Mouse (Mus musculus) right cerebral cortex, postnatal 4 days (tissue): ENCODE measurements around the gene Trpv5.

Experiments
- DNase-seq: peaks from one replicate; pipeline ENCODE4 v3.0.0-alpha.2; 2022

Gene Trpv5

DNA sequence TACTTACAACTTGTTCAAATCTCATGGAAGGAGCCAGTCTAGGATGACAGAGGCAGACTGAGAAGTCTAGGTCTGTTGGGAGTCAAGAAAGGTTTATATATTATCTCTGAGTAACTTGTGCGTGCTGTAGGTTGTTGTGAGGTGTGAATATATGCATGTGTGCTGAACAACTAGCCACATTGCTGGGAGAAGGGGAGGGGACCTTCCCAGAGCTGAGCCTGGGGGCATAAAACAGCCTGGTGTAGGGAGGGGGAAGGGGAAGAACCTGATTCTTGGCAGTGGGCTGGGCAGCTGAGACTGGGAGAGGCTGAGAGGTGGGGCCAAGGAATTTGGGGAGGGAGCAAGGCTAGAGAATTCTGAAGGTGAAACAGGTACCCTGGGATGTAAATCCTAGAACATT lies at the start of gene Trpv5:
Gene Trpv5, minus strand, starts transcription at position 101 of the 400 bp plus-strand sequence.
- no peak for DNase-seq

DNA sequence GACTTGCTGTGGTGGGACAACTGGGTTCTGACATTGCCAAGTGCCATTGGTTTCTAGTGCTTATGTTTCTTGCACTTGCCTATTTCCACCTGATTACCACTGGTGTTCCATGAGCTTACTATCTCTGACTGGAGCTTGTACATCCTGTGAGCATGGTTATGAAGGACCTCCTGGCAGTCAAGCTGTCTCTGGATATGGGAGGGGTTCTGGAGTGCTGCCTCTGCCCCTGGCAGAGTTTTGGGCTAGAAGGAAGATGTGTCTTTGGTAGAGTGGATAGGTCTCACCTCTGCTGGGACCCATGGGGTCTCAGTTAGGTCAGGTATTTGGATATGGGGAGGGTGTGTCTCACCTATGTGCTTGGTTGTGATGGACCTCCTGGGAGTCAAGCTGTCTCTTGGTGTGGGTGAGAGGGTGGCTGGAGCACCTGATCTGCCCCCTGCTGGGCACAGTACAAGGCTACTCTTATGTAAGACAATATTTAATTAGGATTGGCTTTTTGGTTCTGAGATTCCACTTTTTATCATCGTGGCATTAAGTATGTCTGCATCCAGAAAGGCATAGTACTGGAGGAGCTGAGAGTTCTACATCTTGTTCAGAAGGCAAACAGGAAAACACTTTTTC lies 47.5 kb upstream of the Trpv5 start:
- no peak for DNase-seq

DNA sequence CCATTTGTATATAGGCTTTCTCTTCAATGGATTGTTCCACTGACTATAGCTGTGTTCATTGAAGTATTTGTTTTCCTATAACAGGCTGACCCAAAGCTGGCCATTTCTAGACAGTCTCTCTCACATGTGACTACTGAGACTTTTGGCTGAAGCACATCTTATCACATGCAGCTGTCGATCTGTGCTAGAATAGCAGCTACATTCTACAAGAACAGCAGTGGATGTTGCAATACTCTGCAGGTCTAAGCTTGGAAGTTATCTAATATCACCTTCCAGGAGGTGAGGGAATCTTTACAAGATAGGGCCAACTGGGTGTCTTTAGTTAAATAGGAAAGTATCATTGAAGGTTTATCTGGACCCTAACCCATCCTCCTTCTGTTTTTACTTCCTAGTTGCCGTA lies 40.9 kb upstream of the Trpv5 start:
- no peak for DNase-seq

DNA sequence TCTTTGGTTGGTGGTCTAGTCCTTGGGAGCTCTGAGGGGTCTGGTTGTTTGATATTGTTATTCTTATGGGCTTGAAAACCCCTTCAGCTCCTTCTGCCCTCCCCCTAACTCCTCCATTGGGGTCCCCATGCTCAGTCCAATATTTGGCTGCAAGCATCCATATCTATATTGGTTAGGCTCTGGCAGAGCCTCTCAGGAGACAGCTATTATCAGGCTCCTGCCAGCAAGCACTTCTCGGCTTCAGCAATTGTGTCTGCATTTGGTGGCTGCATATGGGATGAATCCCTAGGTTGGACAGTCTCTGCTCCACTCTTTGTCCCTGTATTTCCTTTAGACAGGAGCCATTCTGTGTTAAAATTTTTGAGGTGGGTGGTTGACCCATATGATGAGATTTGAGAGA lies 29.7 kb upstream of the Trpv5 start:
- DNase-seq: no peak

DNA sequence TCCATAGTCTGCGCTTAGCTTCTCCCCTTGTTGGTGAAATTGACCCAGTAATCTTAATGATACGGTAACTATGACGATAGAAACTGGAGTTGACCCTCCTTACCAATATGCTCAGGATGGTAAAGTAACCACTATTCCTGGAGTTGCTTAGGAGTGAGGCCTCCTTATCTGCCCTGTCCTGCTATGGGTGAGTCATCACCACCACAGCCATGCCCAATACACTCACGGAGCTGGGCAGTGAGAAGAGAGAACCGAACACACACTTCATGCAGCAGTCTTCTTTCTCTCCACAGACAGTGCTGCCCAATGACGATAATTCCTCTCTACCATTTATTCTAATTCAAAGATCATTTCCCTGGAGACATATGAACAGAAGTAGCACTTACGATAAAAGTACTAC lies 25.7 kb upstream of the Trpv5 start:
- no peak for DNase-seq

DNA sequence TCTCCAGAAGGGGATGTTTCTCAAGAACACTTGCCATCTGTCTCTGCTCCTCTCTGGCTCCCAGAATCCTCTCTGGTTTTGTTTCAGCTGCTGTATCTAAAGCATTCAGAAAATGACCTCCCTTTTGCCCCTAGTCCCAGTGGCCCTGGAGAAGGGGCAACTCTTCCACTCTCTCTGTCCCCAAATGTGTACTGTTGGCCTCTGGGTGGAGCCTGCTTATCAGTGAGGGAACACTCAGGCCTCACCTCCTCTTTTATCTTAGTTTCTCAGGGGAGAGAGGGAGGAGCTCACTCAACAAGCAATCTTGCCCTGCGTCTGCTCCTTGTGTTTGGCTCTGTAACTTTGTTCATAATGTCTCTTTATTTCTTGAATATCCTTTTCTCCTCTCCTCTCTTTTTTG lies 23.6 kb upstream of the Trpv5 start, which contains the start of gene Kel:
Gene Kel, minus strand, starts transcription at position 217 of the 400 bp plus-strand sequence.
- DNase-seq: no peak

DNA sequence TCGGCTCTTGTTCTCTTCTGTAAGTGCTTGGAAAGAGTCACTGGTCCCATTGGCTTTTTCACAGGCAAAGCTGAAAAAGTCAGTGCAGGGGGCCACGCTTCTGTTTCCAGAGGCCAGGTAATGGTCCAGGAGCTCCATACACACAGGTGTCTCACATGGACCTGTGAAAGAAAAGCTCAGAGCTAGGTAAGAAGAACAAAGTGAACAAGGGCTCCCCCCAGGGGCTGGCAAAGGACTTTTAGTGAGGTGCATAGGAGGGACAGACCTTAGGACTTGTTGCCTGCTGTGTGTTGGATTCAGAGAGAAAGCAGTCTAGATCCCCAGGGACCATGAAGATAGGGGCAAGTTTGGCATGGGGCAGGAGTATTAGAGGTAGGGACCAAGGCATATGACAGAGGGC lies 22.4 kb upstream of the Trpv5 start:
- DNase-seq: no peak

DNA sequence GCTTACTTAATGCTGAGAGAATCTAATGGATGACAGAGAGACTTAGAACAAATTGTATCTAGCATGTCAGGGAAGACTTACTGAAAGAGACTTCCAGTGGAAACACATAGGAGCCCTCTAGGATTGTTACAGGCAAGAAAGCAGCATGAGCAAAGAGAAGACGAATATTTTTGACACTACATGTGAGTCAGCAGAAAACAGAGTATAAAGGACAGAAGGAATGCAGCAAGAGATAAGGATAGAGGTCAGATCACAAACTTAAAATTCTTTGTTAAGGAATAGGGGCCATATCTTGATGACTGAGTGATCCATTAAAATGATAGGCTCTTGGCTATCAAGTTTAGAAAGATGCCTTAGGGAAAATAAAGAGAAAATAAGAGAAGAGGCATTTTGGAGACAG lies 20.7 kb upstream of the Trpv5 start:
- DNase-seq: no peak

DNA sequence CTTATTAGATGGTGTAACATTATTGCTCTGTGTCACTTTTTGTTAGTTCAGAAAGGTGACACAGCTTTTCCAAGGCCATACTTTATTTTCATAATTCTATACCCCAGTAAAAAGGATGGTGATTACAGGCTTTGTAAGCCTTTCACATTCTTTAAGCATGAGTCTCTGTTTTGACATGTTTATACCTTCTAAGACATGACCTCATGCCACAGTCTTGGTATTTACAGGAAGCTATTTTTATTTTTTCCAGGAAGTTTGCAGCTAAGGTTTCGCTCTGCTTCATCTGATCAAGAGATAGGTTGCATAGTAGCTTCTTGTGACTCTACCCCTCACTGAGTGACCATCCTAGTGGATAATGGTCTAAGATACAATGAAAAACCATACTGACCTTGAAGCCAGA lies 13.8 kb upstream of the Trpv5 start:
- DNase-seq: no peak

DNA sequence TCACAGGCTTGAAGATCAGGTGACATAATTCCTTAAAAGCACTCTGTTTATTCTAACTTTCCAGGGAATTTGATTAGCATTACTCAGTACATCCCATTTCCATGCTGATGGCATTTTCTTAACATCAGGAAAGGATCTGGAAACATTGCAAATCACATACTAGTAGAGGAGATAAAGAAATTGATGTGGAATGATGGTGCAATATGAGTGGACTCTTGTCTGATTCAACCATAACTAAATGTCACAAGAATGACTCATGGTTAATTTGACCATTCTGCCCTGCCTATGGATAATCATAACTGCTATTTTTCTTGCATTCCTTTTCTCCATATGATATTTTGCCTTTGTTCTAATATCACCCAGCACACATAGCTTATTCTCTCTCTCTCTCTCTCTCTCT lies 11.6 kb upstream of the Trpv5 start:
- no peak for DNase-seq

DNA sequence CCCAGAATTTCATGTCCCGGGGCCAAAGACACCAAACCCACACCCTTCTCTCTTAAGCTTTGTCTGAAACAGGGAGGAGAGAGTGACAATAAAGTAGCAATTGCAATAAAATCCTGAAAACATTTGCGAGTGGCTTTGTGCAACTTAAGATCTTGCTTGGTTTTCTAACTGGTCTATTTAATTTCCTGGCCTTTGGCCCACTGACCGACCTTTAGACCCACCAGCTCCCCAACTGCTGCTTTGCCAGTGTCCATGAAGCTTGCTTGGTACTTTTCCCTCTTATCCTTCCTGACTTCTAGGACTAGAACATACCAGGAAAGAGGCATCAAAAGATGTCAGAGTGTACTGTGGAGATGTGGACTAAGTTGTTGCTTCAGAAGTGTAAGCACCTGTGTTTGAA lies 5.0 kb upstream of the Trpv5 start:
- no peak for DNase-seq

DNA sequence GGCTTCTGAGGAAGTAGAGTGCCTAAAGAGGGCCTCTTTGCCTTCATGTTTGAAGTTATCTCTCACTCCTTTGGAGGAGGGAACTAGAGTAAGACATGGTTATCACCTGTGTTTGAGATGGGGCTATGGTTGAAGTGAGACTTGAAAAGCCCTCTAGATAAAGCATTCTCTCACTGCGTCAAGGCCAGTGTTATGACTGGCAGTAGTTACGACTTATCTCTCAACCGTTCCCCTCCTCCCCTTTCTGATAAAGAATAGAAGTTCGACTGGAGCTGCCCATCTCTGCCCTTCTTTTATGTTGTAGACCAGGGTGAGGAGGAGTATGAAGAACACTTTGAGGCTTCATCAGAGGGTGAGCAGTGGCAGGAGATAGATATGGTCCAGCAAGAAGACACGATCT lies 4.3 kb upstream of the Trpv5 start:
- DNase-seq: no peak

DNA sequence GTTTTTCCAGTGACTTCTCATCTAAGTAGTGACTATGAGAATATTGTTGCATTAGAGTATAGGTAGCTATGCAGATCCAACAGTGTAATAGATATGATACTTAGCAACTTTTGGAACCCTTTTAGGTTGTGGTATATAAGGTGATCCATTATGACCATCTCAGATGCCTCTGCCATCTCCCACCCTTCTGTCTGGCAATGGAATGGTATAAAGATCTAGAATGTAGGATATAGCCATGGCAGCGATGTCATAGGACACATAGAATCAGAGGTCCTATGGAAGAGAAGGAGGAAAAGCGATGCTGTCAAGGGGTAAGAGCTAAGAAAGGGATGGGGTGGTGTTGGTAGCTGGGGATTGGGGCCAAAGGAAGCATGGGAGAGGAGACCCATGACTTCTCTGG lies 3.6 kb upstream of the Trpv5 start, which contains the start of gene Llcfc1:
Gene Llcfc1, plus strand, starts transcription at position 301 of the 400 bp plus-strand sequence.
- DNase-seq: no peak

DNA sequence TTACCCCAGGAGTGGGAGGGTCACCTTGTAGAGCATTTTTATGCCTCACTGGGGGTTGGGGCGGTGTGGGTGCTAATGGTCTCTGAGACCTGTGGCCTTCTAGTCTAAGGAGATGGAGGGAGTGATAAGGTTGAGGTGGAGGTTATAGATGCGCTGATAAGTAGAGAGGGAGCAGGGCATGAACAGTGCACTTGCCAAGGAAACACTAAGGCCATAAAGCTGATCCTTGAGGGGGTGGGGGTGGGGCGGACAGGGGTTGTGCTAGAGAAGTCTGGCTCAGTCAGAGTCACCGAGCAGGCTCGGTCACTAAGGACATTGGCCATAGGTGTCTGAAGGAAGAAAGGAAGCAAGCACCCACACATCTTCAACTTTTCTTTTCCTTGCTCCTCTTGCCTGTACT lies 1.1 kb upstream of the Trpv5 start:
- DNase-seq: no peak

DNA sequence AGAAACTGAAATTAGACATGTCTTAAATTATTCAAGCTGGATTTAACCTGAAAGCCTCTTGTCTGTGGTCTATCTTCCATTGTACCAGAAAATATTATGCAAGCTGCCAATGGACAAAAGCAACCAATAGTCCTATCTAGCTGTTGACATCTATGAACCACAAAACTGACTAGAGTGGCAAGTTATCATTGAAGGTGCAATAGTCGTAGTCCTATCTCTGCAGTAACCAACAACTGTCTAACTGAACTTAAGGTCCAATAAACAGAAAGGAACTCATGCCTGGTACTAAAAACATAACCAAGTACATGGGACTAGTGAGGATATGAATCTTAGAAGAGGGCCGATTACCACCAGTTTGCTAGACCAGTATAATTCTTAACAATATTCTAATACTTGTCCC lies 4.0 kb downstream of the Trpv5 start:
- no peak for DNase-seq

DNA sequence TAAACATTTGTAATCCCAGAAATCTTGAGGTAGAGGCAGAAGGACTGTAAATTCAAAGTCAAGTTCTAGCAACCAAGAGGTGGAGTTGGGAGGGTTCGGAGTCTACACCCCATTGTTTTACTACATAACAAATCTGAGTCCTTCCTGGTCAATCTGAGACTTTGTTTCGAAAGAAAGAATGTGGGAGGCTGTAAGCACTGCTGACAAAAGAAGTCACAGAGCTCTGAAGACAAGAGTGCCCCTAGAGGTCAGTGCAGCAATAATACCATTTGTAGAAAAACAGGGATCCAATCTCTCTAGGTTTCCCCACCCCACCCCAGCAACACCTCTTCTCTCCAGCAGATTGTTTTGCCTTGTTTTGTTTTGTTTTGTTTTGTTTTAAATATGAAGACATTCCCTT lies 18.2 kb downstream of the Trpv5 start:
- DNase-seq: no peak

DNA sequence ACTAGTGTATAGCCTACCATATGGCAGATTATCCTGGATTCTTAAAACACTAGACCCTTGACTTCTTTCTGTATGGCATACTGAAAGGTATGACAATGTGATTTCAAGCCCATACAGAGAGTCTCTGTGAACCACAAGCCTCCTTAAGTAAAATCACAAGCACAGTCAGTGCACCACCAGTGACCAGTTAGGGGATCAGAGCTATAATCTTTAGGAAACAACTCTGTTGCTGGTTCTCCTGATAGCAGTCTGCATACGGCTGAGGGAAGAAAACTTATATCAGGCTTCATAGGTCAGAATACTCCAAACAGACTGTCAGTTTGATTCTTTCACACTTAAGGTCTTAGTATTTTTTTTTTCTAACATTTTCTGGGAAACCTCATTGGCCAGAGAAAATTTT lies 22.1 kb downstream of the Trpv5 start:
- no peak for DNase-seq

DNA sequence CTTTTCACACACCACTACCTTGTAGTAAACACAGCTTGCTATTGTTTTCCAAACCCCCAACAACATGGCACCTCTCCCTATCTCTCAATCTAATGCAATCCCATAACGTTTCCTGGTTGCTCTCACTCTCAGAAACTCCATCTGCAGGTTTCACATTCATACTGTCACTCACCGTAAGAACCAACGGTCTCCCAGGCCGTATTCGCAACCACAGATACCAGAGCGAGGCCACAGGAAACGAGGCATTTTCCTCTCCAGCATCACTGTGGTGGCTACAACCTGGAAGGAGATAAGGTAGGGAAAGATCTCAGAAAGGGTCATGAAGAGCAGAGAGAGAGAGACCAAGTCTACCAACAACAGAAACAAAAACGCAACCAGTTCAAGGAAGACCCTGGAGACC lies 25.9 kb downstream of the Trpv5 start:
- DNase-seq: no peak

DNA sequence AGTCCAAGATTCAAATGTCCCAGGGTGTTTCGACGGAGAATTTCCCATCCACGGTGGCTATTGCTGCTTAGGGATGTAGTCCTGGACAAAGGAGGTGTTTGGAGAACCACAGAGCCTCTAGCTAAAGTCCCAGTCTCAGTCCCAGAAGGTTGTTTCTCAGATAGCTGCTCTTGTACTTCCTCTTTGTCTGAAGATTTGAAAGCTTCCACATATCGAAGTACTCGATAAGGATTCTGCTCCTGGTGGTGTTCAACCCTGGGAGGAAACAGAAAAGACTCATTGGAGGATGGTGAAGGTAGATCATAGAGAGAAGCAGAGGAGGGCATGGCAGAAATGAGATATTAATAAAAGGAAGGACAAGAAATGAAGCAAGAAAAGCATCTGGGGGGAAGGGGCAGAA lies 27.4 kb downstream of the Trpv5 start:
- DNase-seq: no peak

DNA sequence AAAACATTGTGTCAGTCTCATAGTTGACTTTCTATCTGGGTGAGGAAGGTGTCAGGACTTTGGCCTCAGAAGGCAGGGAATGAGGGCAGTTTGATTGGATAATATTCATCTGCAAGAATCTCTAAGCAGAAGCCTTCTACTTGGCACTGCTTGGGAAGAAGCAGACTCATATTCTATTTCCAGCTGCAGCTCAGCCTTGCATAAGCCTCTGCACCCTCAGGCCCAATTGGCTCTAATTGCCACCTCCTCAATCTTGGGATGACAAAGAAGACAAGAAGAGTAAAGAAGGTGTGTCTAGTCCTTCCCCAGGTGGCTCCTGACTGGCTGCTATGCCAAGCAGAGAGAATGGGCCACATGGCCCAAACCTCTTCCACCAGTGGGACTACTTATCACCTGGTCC lies 33.9 kb downstream of the Trpv5 start:
- no peak for DNase-seq

DNA sequence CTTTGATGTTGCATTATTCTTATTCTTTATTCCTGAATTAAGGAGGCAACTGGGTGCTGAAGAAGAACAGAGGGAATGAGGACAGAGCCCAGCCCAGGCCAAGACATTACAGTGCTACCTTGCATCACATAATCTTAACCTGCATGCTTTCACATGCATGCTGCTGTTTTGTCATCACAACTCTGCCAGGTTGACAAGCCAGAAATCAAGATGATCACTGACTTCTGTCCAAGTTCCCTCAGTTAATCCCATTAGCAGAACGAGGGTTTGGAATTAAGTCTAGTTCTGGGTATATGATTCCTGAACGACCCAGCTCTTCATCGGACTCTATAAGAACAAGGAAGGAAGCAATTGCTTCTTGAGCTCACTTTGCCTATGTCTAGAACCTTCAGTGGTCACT lies 34.3 kb downstream of the Trpv5 start:
- DNase-seq: no peak

DNA sequence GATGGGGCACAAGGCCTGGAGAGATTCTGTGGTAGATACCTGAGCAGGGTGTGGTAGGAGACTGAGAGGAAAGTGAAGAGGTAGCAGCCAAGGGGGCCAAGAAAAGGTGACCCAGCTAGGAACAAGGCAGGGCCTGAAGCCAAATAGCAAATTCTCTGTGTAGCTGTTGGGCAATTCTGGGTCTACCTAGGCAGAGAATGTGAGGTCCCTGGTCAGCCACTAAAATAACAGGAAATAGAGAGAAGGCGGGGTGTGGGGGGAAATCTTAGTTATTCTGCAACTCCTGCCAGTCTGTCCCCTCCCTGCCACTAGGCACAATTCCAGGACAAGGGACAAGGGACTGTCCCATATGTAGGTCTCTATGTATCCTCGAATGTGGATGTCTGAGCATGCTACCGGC lies 37.3 kb downstream of the Trpv5 start:
- DNase-seq: no peak

DNA sequence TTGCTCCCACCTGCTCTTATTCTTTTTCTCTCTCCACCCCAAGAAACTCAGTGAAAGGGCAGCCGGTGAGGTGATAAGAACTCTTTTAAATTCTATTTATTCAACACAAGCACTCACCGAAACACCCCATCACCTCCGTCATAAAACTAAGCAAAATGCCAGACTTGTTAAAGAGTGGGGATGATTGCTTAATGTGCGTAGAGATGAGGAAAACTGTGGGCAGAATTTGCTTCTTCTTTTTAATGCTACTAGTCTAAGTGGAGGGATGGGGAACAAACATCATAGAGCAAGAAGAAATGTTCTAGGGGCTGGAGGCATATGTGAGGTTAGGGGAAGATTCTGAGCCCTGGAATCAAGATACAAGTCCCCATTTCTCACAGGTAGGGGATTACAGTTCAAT lies 37.8 kb downstream of the Trpv5 start:
- no peak for DNase-seq

DNA sequence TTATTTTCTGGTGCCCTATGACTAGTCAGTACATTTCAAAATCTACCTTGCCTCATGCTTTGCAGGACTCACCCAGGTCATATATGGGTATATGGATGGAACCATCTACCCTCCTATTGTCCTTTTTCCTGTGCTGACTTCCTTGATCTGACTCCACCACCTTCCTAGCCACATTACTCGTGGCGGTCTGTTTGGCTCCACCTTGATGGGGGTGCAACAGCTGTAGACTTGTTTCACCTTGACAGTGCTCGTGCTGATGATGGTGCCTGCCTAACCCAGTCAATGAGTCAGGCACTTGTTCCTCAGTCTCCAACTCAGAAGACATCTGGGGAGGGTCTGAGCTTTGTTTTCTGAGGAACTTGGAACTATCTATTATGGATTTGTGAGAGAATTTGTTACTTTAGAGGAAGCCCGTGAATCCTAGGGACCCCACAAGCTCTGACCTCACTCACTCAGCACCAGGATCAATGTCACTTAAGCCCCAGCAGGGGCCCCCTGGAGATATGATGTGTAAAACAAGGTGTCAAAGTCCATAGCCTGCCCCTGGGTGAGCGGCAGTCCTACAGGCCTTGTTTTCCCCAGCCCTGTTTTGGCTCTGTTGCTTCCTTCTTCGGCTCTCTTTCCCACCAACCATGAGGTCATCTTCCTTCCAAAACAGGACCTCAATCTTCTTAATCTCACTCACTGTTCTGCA lies 39.2 kb downstream of the Trpv5 start:
- DNase-seq: no peak

DNA sequence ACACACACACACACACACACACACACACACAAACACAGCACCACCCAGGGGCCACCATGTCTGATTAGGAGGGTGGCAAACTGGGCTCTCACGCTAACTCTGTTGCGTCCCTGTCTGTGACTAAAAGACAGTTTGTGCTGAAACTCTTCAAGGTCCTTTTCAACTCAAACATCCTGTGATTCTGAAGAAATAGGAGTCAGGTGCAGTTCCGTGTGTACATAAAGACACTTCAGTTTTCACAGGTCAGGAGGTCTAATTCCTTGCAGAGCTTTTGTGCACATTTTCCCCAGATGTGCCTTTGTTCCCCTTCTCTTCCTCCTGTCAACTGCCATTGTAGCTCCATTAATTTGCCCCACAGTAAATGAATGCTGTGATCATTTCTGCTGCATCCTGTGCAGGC lies 40.1 kb downstream of the Trpv5 start:
- no peak for DNase-seq
